Mouse (Mus musculus) brain, embryonic 14.5 days (tissue): ENCODE measurements around the gene Krtap5-1. TPM values are rescaled to one million over a fixed set of nuclear protein-coding genes. Genes with fewer than 3 reads are reported as not detected.
"Not testable (repeated sequence)": the region's sequence is repeated elsewhere in the genome, so short reads cannot be mapped to it uniquely, and the experiment has no call there.

ENCODE experiments used
- DNase-seq: peaks from one replicate; pipeline ENCODE4 v3.0.0-alpha.2; 2011; ENCODE audit warnings: low read depth
- CTCF ChIP-seq: fragments of 200-500 bp; IDR thresholded peaks from 2 replicates; pipeline ENCODE4 v1.5.1; 2012; ENCODE audit warnings: inconsistent platforms, mild to moderate bottlenecking, moderate library complexity, borderline replicate concordance; ENCODE audit not compliant: insufficient read depth, insufficient read length; ENCODE audit errors: extremely low read depth
- POLR2A ChIP-seq: fragments of 200-500 bp; IDR thresholded peaks from 2 replicates; pipeline ENCODE4 v1.6.1; 2012; ENCODE audit warnings: mild to moderate bottlenecking, inconsistent platforms, borderline replicate concordance; ENCODE audit not compliant: poor library complexity, insufficient read depth, insufficient read length, severe bottlenecking; ENCODE audit errors: extremely low read depth
- polyA plus RNA-seq: library from polyadenylated mRNA; depleted of rRNA; stranded (reverse); fragments of >200 nt; gene quantifications from 2 replicates; pipeline ENCODE4 v1.2.3, GENCODE M21; 2012; rRNA removed

The Krtap5-1 gene
- not detected in 2 replicates for polyA plus RNA-seq

- not testable (repeated sequence) for DNase-seq
Measured at GRCm38 (mm10) chr7:142297018-142297417, at the start of gene Krtap5-1. Gene Krtap5-1 (minus strand): TSS chr7:142297118.

- no peak for DNase-seq
- TF ChIP-seq POLR2A = no peak
Measured at GRCm38 (mm10) chr7:142342247-142342640, 45.3 kb upstream of the Krtap5-1 start.

GRCm38 (mm10) chr7:142341564-142342246 lies 44.8 kb upstream of the Krtap5-1 start:
- no peak for DNase-seq
- no peak for TF ChIP-seq POLR2A
- TF ChIP-seq CTCF = no peak

GRCm38 (mm10) chr7:142340269-142340970 lies 43.5 kb upstream of the Krtap5-1 start:
- TF ChIP-seq POLR2A (no peak), CTCF (no peak)
- no peak for DNase-seq

- TF ChIP-seq POLR2A (no peak), CTCF (no peak)
- peak; percentile 53 for DNase-seq
Measured at GRCm38 (mm10) chr7:142335151-142335550, 38.2 kb upstream of the Krtap5-1 start.

GRCm38 (mm10) chr7:142334246-142334645 lies 37.3 kb upstream of the Krtap5-1 start:
- TF ChIP-seq POLR2A (no peak), CTCF (peak; percentile 95)

GRCm38 (mm10) chr7:142332741-142333140 lies 35.8 kb upstream of the Krtap5-1 start:
- DNase-seq = not testable (repeated sequence)

More at GRCm38 (mm10) chr7:142334246-142334645, 37.3 kb upstream of the Krtap5-1 start:
- DNase-seq = peak; percentile 95

GRCm38 (mm10) chr7:142331281-142331680 lies 34.4 kb upstream of the Krtap5-1 start:
- TF ChIP-seq POLR2A (no peak), CTCF (no peak)
- DNase-seq = no peak

- TF ChIP-seq POLR2A = no peak
- TF ChIP-seq CTCF = no peak
- no peak for DNase-seq
Measured at GRCm38 (mm10) chr7:142330271-142330724, 33.4 kb upstream of the Krtap5-1 start.

GRCm38 (mm10) chr7:142328507-142328906 lies 31.6 kb upstream of the Krtap5-1 start:
- no peak for DNase-seq

GRCm38 (mm10) chr7:142326714-142327445 lies 30.0 kb upstream of the Krtap5-1 start:
- DNase-seq = no peak
- TF ChIP-seq POLR2A (no peak), CTCF (no peak)

More at GRCm38 (mm10) chr7:142328507-142328906, 31.6 kb upstream of the Krtap5-1 start:
- no peak for TF ChIP-seq CTCF
- TF ChIP-seq POLR2A = no peak

- no peak for DNase-seq
- TF ChIP-seq CTCF (no peak), POLR2A (no peak)
Measured at GRCm38 (mm10) chr7:142323396-142324117, 26.6 kb upstream of the Krtap5-1 start.

GRCm38 (mm10) chr7:142322641-142323040 lies 25.7 kb upstream of the Krtap5-1 start:
- no peak for DNase-seq

GRCm38 (mm10) chr7:142321637-142322306 lies 24.9 kb upstream of the Krtap5-1 start:
- not testable (repeated sequence) for DNase-seq

More at GRCm38 (mm10) chr7:142322641-142323040, 25.7 kb upstream of the Krtap5-1 start:
- TF ChIP-seq CTCF (no peak), POLR2A (no peak)
